Mouse (Mus musculus) heart, adult 2 months (tissue): ENCODE measurements at regions not wholly inside any gene's neighbourhood (a gene's known extent, or its start where the extent isn't known, plus 50 kb on each side); places are given as distances from the start of the nearest gene placed in this dataset.

Experiments used
- DNase-seq, 2 experiments: peaks; one replicate each; pipeline ENCODE4 v3.0.0; 2021
- H3K27ac ChIP-seq: fragments of 200-600 bp; 2 replicates; pipeline ENCODE4 v1.8.1; 2022
- H3K27me3 ChIP-seq: fragments of 200-500 bp; 2 replicates; pipeline ENCODE4 v1.6.1; 2012; ENCODE audit warnings: mild to moderate bottlenecking, low read length, inconsistent platforms, mixed read lengths; ENCODE audit not compliant: control insufficient read depth, insufficient read depth
- H3K36me3 ChIP-seq: fragments of 200-500 bp; 2 replicates; pipeline ENCODE4 v1.6.1; 2012; ENCODE audit warnings: low read length, inconsistent platforms; ENCODE audit not compliant: control insufficient read depth, insufficient read depth
- H3K4me1 ChIP-seq: fragments of 200-500 bp; 2 replicates; pipeline ENCODE4 v1.6.1; 2011; ENCODE audit warnings: low read length; ENCODE audit not compliant: control insufficient read depth, insufficient read depth
- H3K4me3 ChIP-seq: fragments of 200-600 bp; 2 replicates; pipeline ENCODE4 v1.8.1; 2022
- H3K79me2 ChIP-seq: fragments of 200-500 bp; replicated peaks from 2 replicates; pipeline ENCODE4 v1.6.1; 2012; ENCODE audit warnings: mild to moderate bottlenecking, inconsistent platforms, low read length, moderate library complexity, mixed read lengths; ENCODE audit not compliant: control insufficient read depth, insufficient read depth
- H3K9ac ChIP-seq: fragments of 200-500 bp; 2 replicates; pipeline ENCODE4 v1.6.1; 2012; ENCODE audit warnings: low read depth, mild to moderate bottlenecking, control low read depth, inconsistent platforms, low read length, mixed read lengths
- CTCF ChIP-seq: fragments of 200-600 bp; IDR thresholded peaks from 2 replicates; pipeline ENCODE4 v1.8.1; 2022; ENCODE audit warnings: antibody characterized with exemption, mild to moderate bottlenecking, moderate library complexity
- EP300 ChIP-seq: fragments of 200-500 bp; IDR thresholded peaks from 2 replicates; pipeline ENCODE4 v1.6.1; 2011; ENCODE audit warnings: low read depth, low read length, control low read depth; ENCODE audit not compliant: insufficient read depth
- POLR2A ChIP-seq: fragments of 200-500 bp; IDR thresholded peaks from 2 replicates; pipeline ENCODE4 v1.6.1; 2011; ENCODE audit warnings: mild to moderate bottlenecking, low read depth, low read length, control low read depth; ENCODE audit not compliant: insufficient read depth
- WGBS: fragments of 180-500 bp; shearing (Covaris S2); methylation state at CpG from one replicate; pipeline ENCODE4 v1.1.7; 2018; 5-methylcytosine and 5-hydroxymethylcytosine counted together
- intact Hi-C: fragments of 180-260 bp; cut with DNase I; formaldehyde crosslinking; loops from one replicate; pipeline ENCODE4 v1.15.1; 2025

GRCm38 (mm10) chr6:147774626-147775025 lies 272.4 kb upstream of the Far2 start:
- intact Hi-C loops, result no loop called here
- Histone ChIP-seq H3K27me3 (no peaks in the 10 kb centered on the region), H3K79me2 (no peaks in the 10 kb centered on the region), H3K36me3 (no peaks in the 10 kb centered on the region), H3K4me3 (no peak overlapping the region), H3K27ac (no peak overlapping the region), H3K4me1 (no peaks in the 10 kb centered on the region), H3K9ac (no peak overlapping the region)
- no peak for DNase-seq
- WGBS, result 89% methylated on average over 6 of the region's 6 CpGs
- TF ChIP-seq POLR2A, result no peak
- TF ChIP-seq CTCF, result no peak
- no peak for TF ChIP-seq EP300

GRCm38 (mm10) chr6:147779466-147779865 lies 267.6 kb upstream of the Far2 start:
- no peaks in the 10 kb centered on the region for H3K4me1 ChIP-seq
- no peak overlapping the region for H3K4me3 ChIP-seq
- no peaks in the 10 kb centered on the region for H3K36me3 ChIP-seq
- H3K9ac ChIP-seq, result no peak overlapping the region
- TF ChIP-seq EP300 (no peak), POLR2A (no peak), CTCF (no peak)
- 89% methylated on average over 1 of the region's 1 CpGs for WGBS
- no peaks in the 10 kb centered on the region for H3K27me3 ChIP-seq
- H3K79me2 ChIP-seq, result no peaks in the 10 kb centered on the region
- H3K27ac ChIP-seq, result no peak overlapping the region
- intact Hi-C loops, result no loop called here
- DNase-seq, result no peak

- intact Hi-C loops, result no loop called here
- DNase-seq, result no peak
- Histone ChIP-seq H3K27ac (no peak overlapping the region), H3K9ac (no peak overlapping the region), H3K27me3 (no peaks in the 10 kb centered on the region), H3K79me2 (no peaks in the 10 kb centered on the region), H3K4me1 (no peaks in the 10 kb centered on the region), H3K36me3 (no peaks in the 10 kb centered on the region), H3K4me3 (no peak overlapping the region)
- 41% methylated on average over 2 of the region's 2 CpGs for WGBS
- no peak for TF ChIP-seq CTCF
- no peak for TF ChIP-seq EP300
- TF ChIP-seq POLR2A, result no peak
These were observed 262.8 kb upstream of the Far2 start for GRCm38 (mm10) chr6:147784249-147784648.

GRCm38 (mm10) chr6:147784854-147785253 lies 262.2 kb upstream of the Far2 start:
- Histone ChIP-seq H3K4me1 (no peaks in the 10 kb centered on the region), H3K27me3 (no peaks in the 10 kb centered on the region), H3K79me2 (no peaks in the 10 kb centered on the region), H3K36me3 (no peaks in the 10 kb centered on the region), H3K27ac (no peak overlapping the region), H3K4me3 (no peak overlapping the region), H3K9ac (no peak overlapping the region)
- TF ChIP-seq CTCF (no peak), POLR2A (no peak), EP300 (no peak)
- DNase-seq, result no peak
- 78% methylated on average over 6 of the region's 6 CpGs for WGBS
- intact Hi-C loops, result no loop called here

GRCm38 (mm10) chr6:147788095-147788494 lies 259.0 kb upstream of the Far2 start:
- no peak overlapping the region for H3K9ac ChIP-seq
- no peaks in the 10 kb centered on the region for H3K27me3 ChIP-seq
- 61% methylated on average over 2 of the region's 2 CpGs for WGBS
- intact Hi-C loops, result no loop called here
- no peak overlapping the region for H3K27ac ChIP-seq
- no peak for DNase-seq
- TF ChIP-seq POLR2A, result no peak
- TF ChIP-seq EP300, result no peak
- TF ChIP-seq CTCF, result no peak
- no peak overlapping the region for H3K4me3 ChIP-seq
- no peaks in the 10 kb centered on the region for H3K79me2 ChIP-seq
- no peaks in the 10 kb centered on the region for H3K4me1 ChIP-seq
- no peaks in the 10 kb centered on the region for H3K36me3 ChIP-seq

- TF ChIP-seq POLR2A (no peak), EP300 (no peak), CTCF (no peak)
- intact Hi-C loops, result no loop called here
- Histone ChIP-seq H3K79me2 (no peaks in the 10 kb centered on the region), H3K4me3 (no peak overlapping the region), H3K36me3 (no peaks in the 10 kb centered on the region), H3K4me1 (no peaks in the 10 kb centered on the region), H3K27me3 (no peaks in the 10 kb centered on the region), H3K27ac (no peak overlapping the region), H3K9ac (no peak overlapping the region)
- no peak for DNase-seq
- 28% methylated on average over 6 of the region's 6 CpGs for WGBS
These were observed 257.9 kb upstream of the Far2 start for GRCm38 (mm10) chr6:147789112-147789511.

- intact Hi-C loops, result no loop called here
- no peak for DNase-seq
- H3K27ac ChIP-seq, result no peak overlapping the region
- TF ChIP-seq CTCF (no peak), POLR2A (no peak), EP300 (no peak)
- no peaks in the 10 kb centered on the region for H3K36me3 ChIP-seq
- 75% methylated on average over 3 of the region's 3 CpGs for WGBS
- H3K9ac ChIP-seq, result no peak overlapping the region
- H3K4me1 ChIP-seq, result 0 out of 2 replicates have a peak, but pooled peaks cover 1% of the 10 kb centered on the region
- no peaks in the 10 kb centered on the region for H3K79me2 ChIP-seq
- H3K4me3 ChIP-seq, result no peak overlapping the region
- H3K27me3 ChIP-seq, result no peaks in the 10 kb centered on the region
These were observed 253.2 kb upstream of the Far2 start for GRCm38 (mm10) chr6:147793811-147794210.
